Mouse (Mus musculus) lung, postnatal 0 days (tissue): ENCODE measurements around the gene Fcer1g. TPM values are rescaled to one million over a fixed set of nuclear protein-coding genes. Genes with fewer than 3 reads are reported as not detected.
A peak's percentile ranks its signal among the peaks of the same experiment; 100 is the strongest.

Experiments used
- ATAC-seq: fragments of 200-750 bp; cut with Nextera tagmentation; 2 replicates; pipeline ENCODE4 v1.8.0; 2017; ENCODE audit warnings: moderate library complexity
- DNase-seq: peaks from one replicate; pipeline ENCODE4 v3.0.0-alpha.2; 2016; ENCODE audit warnings: low spot score
- H3K27ac ChIP-seq: fragments of 300-500 bp; sonication (generic); 2 replicates; pipeline ENCODE4 v1.5.1; 2014; ENCODE audit warnings: antibody characterized with exemption, mild to moderate bottlenecking, low read length, mixed read lengths
- H3K27me3 ChIP-seq: fragments of 300-500 bp; sonication (generic); replicated peaks from 2 replicates; pipeline ENCODE4 v1.6.1; 2014; ENCODE audit warnings: low read length, mixed read lengths; ENCODE audit not compliant: insufficient read depth
- H3K36me3 ChIP-seq: fragments of 300-500 bp; sonication (generic); 2 replicates; pipeline ENCODE4 v1.6.1; 2014; ENCODE audit warnings: low read length, mixed read lengths; ENCODE audit not compliant: insufficient read depth
- H3K4me1 ChIP-seq: fragments of 300-500 bp; sonication (generic); 2 replicates; pipeline ENCODE4 v1.6.1; 2014; ENCODE audit warnings: antibody characterized with exemption, low read depth, low read length, mixed read lengths; ENCODE audit not compliant: insufficient read depth
- H3K4me2 ChIP-seq: fragments of 300-500 bp; sonication (generic); replicated peaks from 2 replicates; pipeline ENCODE4 v1.6.1; 2014; ENCODE audit warnings: low read depth, mild to moderate bottlenecking, low read length, moderate library complexity, mixed read lengths
- H3K4me3 ChIP-seq: fragments of 300-500 bp; sonication (generic); 2 replicates; pipeline ENCODE4 v1.5.1; 2014; ENCODE audit warnings: low read depth, low read length
- H3K9ac ChIP-seq: fragments of 300-500 bp; sonication (generic); replicated peaks from 2 replicates; pipeline ENCODE4 v1.6.1; 2014; ENCODE audit warnings: low read depth, mild to moderate bottlenecking
- H3K9me3 ChIP-seq: fragments of 300-500 bp; sonication (generic); 2 replicates; pipeline ENCODE4 v1.6.1; 2016; ENCODE audit warnings: low read length, mixed read lengths
- CTCF ChIP-seq: IDR thresholded peaks from 2 replicates; pipeline ENCODE4 v1.5.1; 2016; ENCODE audit warnings: antibody characterized with exemption, mild to moderate bottlenecking
- EP300 ChIP-seq: IDR thresholded peaks from 2 replicates; pipeline ENCODE4 v1.6.1; 2016; ENCODE audit warnings: antibody characterized with exemption, mild to moderate bottlenecking, control low read depth
- WGBS: fragments of 180-500 bp; shearing (Covaris S2); extraction: QIAGEN DNeasy Blood & Tissue Kit; methylation state at CpG from one replicate; pipeline ENCODE4 v1.1.7; 2014; 5-methylcytosine and 5-hydroxymethylcytosine counted together
- polyA plus RNA-seq: library from polyadenylated mRNA; unstranded; fragments of >200 nt; fragmentation: Nextera tagmentation; extraction: Ambion mirVana; gene quantifications from 2 replicates; pipeline ENCODE4 v1.2.1, GENCODE M21; 2015

Fcer1g gene
- polyA plus RNA-seq, 1 experiment from 2014 or later, result 130 TPM

DNA sequence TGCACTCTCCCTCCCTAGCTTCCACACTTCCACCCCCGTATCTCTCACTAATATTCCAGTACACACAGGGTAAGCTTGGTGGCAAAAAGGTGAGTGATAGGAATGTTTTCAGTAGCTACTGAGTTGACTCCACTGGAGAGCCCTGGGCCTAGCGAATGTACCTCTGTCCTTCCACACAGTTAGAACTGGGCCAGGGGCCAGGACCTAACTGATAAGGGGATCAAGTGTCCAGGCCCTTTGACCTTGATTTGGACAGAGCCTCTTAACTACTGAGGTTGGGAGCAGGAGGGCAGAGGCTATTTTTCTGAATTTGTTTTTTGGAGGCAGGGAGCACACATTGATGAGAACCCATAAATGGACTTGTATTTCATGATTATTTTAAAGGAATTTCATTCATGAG, 10.4 kb downstream of the Fcer1g start:
- TF ChIP-seq CTCF (no peak), EP300 (no peak)
- no peak overlapping the region for H3K4me2 ChIP-seq
- no peak overlapping the region for H3K9ac ChIP-seq
- H3K9me3 ChIP-seq, result no peaks in the 10 kb centered on the region
- 55% methylated on average over 2 of the region's 2 CpGs for WGBS
- no peak overlapping the region for H3K27ac ChIP-seq
- H3K27me3 ChIP-seq, result no peaks in the 10 kb centered on the region
- peaks cover 10% of the 10 kb centered on the region; the same call in 1 of the 2 replicates for H3K4me1 ChIP-seq
- DNase-seq (no peak), ATAC-seq (no peak)
- no peak overlapping the region for H3K4me3 ChIP-seq
- H3K36me3 ChIP-seq, result peaks cover 3% of the 10 kb centered on the region; the same call in 1 of the 2 replicates

DNA sequence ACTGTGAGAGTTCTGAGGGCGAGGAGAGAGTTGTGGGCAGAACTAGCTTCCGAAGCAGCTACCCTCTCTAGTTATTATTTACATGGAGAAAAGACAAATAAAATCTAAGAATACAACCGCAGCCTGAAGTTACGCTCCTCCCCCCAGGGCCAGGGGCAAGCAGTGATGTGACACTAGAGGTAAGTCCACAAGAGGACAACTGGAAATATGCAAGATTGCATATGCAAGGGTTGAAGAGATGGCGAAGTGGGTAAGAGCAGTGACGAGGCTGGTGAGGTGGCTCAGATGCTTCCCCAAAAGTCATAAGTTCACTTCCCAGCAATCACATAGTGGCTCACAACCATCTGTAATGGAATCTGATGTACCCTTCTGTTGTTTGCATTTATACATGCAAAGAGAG, 11.0 kb downstream of the Fcer1g start:
- no peak for ATAC-seq
- 69% methylated on average over 6 of the region's 6 CpGs for WGBS

DNA sequence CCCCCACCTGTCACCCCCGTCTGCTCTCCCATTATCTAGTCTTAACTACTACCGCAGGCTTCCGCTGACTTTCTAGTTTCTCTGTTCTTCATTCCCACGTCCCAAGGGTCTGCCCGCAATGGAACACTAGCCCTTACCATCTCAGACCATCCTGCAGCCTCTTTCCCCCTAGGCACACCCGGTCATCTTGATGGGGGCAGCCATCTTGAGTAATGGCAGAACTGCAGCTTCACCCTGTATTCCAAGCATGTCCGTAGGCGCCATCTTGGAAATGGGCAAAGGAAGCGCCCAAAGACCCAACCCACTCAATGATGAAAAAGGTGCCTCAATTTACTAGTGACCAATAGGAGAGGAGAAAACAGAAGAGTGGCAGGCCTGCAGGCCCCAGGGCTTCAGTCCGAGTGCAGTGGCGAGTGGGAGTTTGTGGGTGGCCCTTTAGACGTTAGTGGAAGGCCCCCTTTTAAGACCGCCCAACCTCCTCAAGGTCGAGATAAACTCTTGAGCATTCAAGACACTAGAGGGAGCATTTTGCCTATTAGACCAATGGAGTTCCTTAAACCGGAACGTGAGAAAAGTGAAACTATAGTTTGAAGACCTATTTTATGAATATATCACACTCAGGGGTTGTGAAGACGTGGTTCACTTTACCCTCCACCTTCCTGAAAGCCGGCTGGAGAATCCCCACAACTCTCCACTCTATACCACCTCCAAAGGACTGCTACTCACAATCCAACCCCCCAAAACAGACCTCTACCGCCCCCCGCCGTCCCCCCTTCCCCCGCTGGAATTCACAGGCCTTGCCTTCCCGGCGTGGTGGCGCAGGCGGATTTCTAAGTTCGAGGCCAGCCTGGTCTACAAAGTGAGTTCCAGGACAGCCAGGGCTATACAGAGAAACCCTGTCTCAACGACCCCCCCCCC, 11.7 kb downstream of the Fcer1g start, which contains the start of gene Tomm40l:
TSS of gene Tomm40l (minus strand) at position 277 of the 918 bp plus-strand sequence.
- Histone ChIP-seq H3K36me3 (peaks cover 3% of the 10 kb centered on the region; the same call in 1 of the 2 replicates), H3K9ac (peak within 1 kb of the TSS; percentile 32; the same call in 1 of the 2 replicates), H3K4me1 (peaks cover 10% of the 10 kb centered on the region; the same call in 1 of the 2 replicates), H3K27ac (peak within 1 kb of the TSS; percentile 91), H3K4me2 (peak within 1 kb of the TSS; percentile 81), H3K27me3 (no peaks in the 10 kb centered on the region), H3K4me3 (peak within 1 kb of the TSS; percentile 55), H3K9me3 (no peaks in the 10 kb centered on the region)
- TF ChIP-seq CTCF (peak; percentile 82), EP300 (no peak)
- DNase-seq (peak; percentile 100), ATAC-seq (peak; percentile 99)
- 1% methylated on average over 28 of the region's 28 CpGs for WGBS

More for the DNA sequence above, 11.0 kb downstream of the Fcer1g start:
- peak overlapping the region; percentile 91 for H3K27ac ChIP-seq
- no peaks in the 10 kb centered on the region for H3K9me3 ChIP-seq
- H3K9ac ChIP-seq, result peak overlapping the region; percentile 32; the same call in 1 of the 2 replicates
- TF ChIP-seq EP300 (no peak), CTCF (no peak)
- H3K4me2 ChIP-seq, result peak overlapping the region; percentile 47
- H3K4me1 ChIP-seq, result peaks cover 10% of the 10 kb centered on the region; the same call in 1 of the 2 replicates
- peaks cover 3% of the 10 kb centered on the region; the same call in 1 of the 2 replicates for H3K36me3 ChIP-seq
- no peak for DNase-seq
- H3K27me3 ChIP-seq, result no peaks in the 10 kb centered on the region
- H3K4me3 ChIP-seq, result peak overlapping the region; percentile 43; the same call in 1 of the 2 replicates

- Histone ChIP-seq H3K4me2 (peak overlapping the region; percentile 81), H3K4me1 (peaks cover 10% of the 10 kb centered on the region; the same call in 1 of the 2 replicates), H3K36me3 (peaks cover 3% of the 10 kb centered on the region; the same call in 1 of the 2 replicates), H3K9ac (no peak overlapping the region), H3K27ac (no peak overlapping the region), H3K4me3 (peak overlapping the region; percentile 55), H3K27me3 (no peaks in the 10 kb centered on the region), H3K9me3 (no peaks in the 10 kb centered on the region)
- TF ChIP-seq EP300 (no peak), CTCF (no peak)
- 9% methylated on average over 22 of the region's 22 CpGs for WGBS
- DNase-seq (no peak), ATAC-seq (no peak)
Observed at GRCm38 (mm10) chr1:171221281-171222193, 12.6 kb downstream of the Fcer1g start.

GRCm38 (mm10) chr1:171220871-171221270, 13.3 kb downstream of the Fcer1g start:
- no peak overlapping the region for H3K9ac ChIP-seq
- no peak overlapping the region for H3K27ac ChIP-seq
- TF ChIP-seq EP300 (no peak), CTCF (peak; percentile 94)
- peak; percentile 88 for DNase-seq
- WGBS, result 7% methylated on average over 10 of the region's 10 CpGs
- peaks cover 3% of the 10 kb centered on the region; the same call in 1 of the 2 replicates for H3K36me3 ChIP-seq
- H3K4me2 ChIP-seq, result peak overlapping the region; percentile 81
- ATAC-seq, result no peak
- no peaks in the 10 kb centered on the region for H3K27me3 ChIP-seq
- H3K9me3 ChIP-seq, result no peaks in the 10 kb centered on the region
- no peak overlapping the region for H3K4me3 ChIP-seq
- H3K4me1 ChIP-seq, result peaks cover 10% of the 10 kb centered on the region; the same call in 1 of the 2 replicates
